Mouse (Mus musculus) limb, embryonic 10.5 days (tissue): ENCODE results near the gene Nupr1. TPM values are rescaled to one million over a fixed set of nuclear protein-coding genes. Genes with fewer than 3 reads are reported as not detected.

Source experiments
- DNase-seq: peaks from one replicate; pipeline ENCODE4 v3.0.0-alpha.2; 2017; ENCODE audit warnings: low spot score
- H3K27ac ChIP-seq: fragments of 300-500 bp; sonication (generic); 2 replicates; pipeline ENCODE4 v1.5.1; 2016; ENCODE audit warnings: mild to moderate bottlenecking
- H3K27me3 ChIP-seq: fragments of 300-500 bp; sonication (generic); 2 replicates; pipeline ENCODE4 v1.6.1; 2016; ENCODE audit warnings: low read depth, mild to moderate bottlenecking; ENCODE audit not compliant: poor library complexity, severe bottlenecking
- H3K36me3 ChIP-seq: fragments of 300-500 bp; sonication (generic); 2 replicates; pipeline ENCODE4 v1.6.1; 2016; ENCODE audit warnings: mild to moderate bottlenecking, moderate library complexity
- H3K4me1 ChIP-seq: fragments of 300-500 bp; sonication (generic); 2 replicates; pipeline ENCODE4 v1.6.1; 2016
- H3K4me3 ChIP-seq: fragments of 300-500 bp; sonication (generic); 2 replicates; pipeline ENCODE4 v1.5.1; 2016; ENCODE audit warnings: mild to moderate bottlenecking, moderate library complexity
- H3K9me3 ChIP-seq: fragments of 300-500 bp; sonication (generic); replicated peaks from 2 replicates; pipeline ENCODE4 v1.6.1; 2016; ENCODE audit warnings: mild to moderate bottlenecking
- WGBS: fragments of 180-500 bp; shearing (Covaris S2); methylation state at CpG from one replicate; pipeline ENCODE4 v1.1.7; 2016; 5-methylcytosine and 5-hydroxymethylcytosine counted together
- polyA plus RNA-seq: library from polyadenylated mRNA; unstranded; fragments of >200 nt; fragmentation: Nextera tagmentation; extraction: Ambion mirVana; gene quantifications from 2 replicates; pipeline ENCODE4 v1.2.1, GENCODE M21; 2016

Nupr1 gene
- polyA plus RNA-seq, 1 experiment from 2014 or later = 0.45 TPM

DNA sequence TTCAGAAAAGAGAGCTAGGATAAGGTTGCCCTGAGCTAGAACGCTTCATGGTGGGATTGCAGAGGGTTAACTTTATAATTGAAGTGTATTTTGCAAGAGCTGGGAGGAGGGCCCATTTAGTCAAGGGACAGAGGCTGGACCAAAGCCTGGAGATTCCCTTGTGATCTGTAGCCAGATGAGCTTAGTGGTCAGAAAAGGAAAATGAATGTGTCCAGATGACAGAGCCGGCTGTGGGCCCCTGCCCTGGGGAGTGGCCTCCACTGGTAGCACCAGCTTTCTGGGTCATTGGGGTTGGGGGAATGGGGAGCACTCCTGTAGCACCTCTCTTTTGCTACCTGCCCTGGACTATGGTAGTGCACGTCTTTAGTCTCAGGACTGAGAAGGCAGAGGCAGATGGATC, 23.6 kb downstream of the Nupr1 start:
- no peak overlapping the region for H3K4me3 ChIP-seq
- no peak for DNase-seq
- no peaks in the 10 kb centered on the region for H3K36me3 ChIP-seq
- H3K27me3 ChIP-seq = no peaks in the 10 kb centered on the region
- H3K4me1 ChIP-seq = no peaks in the 10 kb centered on the region
- 83% methylated on average over 3 of the region's 3 CpGs for WGBS
- no peaks in the 10 kb centered on the region for H3K9me3 ChIP-seq
- H3K27ac ChIP-seq = no peak overlapping the region

DNA sequence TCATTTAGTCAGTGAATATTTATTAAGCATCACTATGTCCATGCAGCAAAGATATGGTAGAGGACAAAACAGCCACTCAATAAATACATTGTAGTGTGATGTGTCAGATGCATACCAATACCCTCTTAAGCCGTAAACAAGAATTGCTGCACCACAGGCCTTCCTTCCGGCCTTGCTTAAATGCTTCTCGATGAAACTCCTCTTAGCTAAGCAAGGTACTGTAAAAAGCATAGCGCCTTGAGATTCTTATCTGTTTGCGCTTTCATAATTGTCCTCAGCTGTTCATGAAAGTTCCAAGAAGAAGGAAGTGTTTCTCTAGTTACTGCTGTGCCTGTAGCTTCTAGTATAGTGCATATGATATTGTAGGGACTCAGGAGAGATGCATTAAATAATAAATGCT, 24.1 kb downstream of the Nupr1 start:
- 80% methylated on average over 5 of the region's 5 CpGs for WGBS
- H3K9me3 ChIP-seq = no peaks in the 10 kb centered on the region
- no peak for DNase-seq

DNA sequence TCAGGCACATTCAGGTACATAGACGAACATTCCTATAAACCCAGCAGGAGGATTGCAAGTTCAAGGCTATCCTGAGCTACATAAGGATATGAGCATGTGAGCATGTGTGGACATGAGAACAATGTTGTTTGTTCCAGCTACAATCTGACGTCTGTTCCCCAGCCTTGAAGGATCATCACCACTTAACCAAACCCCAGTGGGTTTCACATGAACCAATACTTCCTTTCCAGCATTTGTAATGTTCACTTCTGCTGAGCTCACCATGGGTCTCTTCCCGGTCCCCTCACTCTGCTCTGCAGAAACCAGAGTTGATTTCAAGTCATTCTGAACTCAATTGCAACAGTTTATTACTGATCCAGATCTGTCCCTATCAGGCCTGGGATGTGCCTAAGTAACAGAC, 28.0 kb downstream of the Nupr1 start:
- Histone ChIP-seq H3K4me3 (no peak overlapping the region), H3K27ac (no peak overlapping the region), H3K4me1 (peaks cover 8% of the 10 kb centered on the region), H3K9me3 (no peaks in the 10 kb centered on the region), H3K27me3 (no peaks in the 10 kb centered on the region), H3K36me3 (no peaks in the 10 kb centered on the region)
- DNase-seq = no peak
- WGBS = 85% methylated on average over 3 of the region's 3 CpGs

More for the DNA sequence above, 24.1 kb downstream of the Nupr1 start:
- H3K4me3 ChIP-seq = no peak overlapping the region
- no peak overlapping the region for H3K27ac ChIP-seq
- no peaks in the 10 kb centered on the region for H3K27me3 ChIP-seq
- no peaks in the 10 kb centered on the region for H3K36me3 ChIP-seq
- no peaks in the 10 kb centered on the region for H3K4me1 ChIP-seq

DNA sequence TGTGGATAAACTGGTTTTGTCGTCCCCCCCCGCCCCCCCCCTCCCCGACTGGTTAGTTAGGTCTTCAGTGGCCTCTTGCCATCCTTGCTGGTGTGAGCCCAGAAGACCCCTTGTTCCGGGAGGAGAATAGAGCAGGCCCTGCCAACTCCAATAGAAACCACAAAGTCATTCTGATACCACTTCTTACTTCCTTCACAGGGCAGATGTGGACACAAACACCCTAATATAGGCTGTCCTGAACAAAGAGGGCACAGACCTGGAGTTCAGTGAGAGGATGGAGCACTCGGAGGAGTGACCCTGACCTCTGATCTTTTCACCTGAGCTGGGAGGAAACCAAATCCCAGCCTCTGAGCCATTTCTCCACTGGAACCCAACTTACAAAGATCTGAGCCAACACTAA, 28.8 kb downstream of the Nupr1 start:
- Histone ChIP-seq H3K9me3 (no peaks in the 10 kb centered on the region), H3K27ac (no peak overlapping the region), H3K27me3 (no peaks in the 10 kb centered on the region), H3K36me3 (no peaks in the 10 kb centered on the region), H3K4me1 (peaks cover 8% of the 10 kb centered on the region), H3K4me3 (no peak overlapping the region)
- 49% methylated on average over 5 of the region's 5 CpGs for WGBS
- no peak for DNase-seq

DNA sequence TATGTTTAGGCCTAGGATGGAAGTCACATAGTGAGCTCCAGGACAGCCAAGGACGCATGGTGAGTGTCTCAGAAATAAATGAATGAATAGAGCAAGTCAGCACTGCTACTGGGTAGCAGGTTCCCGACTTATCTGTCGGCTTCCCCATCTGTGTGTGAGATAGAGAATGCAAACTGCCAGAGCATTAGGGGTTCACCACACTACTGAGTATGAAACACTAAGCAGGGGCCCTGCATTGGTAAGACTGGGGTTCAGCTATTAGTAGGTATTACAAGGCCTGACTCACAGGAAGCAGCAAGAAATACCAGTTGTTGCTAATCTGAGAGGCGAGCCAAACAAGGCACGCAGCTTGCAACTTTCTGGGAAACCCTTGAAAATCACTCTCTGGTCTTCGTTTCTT, 31.7 kb downstream of the Nupr1 start:
- Histone ChIP-seq H3K27me3 (no peaks in the 10 kb centered on the region; the same call in 1 of the 2 replicates), H3K27ac (no peak overlapping the region), H3K36me3 (no peaks in the 10 kb centered on the region), H3K4me3 (no peak overlapping the region), H3K9me3 (no peaks in the 10 kb centered on the region), H3K4me1 (peaks cover 8% of the 10 kb centered on the region)
- WGBS = 89% methylated on average over 6 of the region's 6 CpGs
- no peak for DNase-seq

DNA sequence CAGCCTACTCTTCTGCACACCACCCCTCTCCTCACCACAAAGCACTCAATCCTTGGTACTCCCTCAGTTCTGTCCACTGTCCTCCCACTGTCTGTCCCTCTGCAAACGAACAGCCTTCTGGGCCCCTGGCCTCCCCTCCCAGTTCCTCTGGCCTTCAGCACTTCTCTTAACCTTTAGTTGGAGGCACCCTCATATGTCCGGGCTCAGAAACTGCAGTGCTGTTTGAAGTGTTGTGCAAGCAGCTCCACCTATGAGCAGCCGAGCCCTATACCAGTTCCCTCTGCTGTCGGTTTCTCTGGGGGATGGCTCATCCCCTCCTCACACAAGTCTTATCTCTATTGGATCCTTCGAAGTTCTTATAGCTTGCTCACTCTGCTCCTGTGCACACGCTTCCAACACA, 34.2 kb downstream of the Nupr1 start:
- H3K4me3 ChIP-seq = no peak overlapping the region
- WGBS = 71% methylated on average over 6 of the region's 6 CpGs

DNA sequence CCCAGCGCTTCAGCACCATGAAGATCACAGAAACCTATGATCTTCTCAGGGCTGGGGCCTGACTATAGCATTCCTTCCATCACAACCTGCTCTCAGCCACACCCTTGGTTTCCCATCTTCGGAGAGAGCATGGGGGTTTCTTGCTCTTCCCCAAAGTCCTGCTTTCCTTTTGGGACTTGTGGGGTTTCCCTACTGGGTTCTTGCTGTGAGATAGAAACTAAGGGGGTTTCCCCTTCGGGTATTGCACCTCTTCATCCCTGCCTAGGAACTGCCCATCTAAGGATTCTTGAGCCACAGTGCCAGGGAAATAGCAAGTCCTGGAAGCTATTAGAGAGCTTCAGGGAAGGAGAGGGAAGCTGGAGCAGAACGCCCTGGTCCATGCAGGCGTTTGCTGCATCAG, 34.8 kb downstream of the Nupr1 start:
- Histone ChIP-seq H3K9me3 (no peaks in the 10 kb centered on the region), H3K4me1 (peaks cover 3% of the 10 kb centered on the region), H3K27me3 (peaks cover 4% of the 10 kb centered on the region; the same call in 1 of the 2 replicates), H3K27ac (no peak overlapping the region), H3K36me3 (no peaks in the 10 kb centered on the region), H3K4me3 (no peak overlapping the region)
- 81% methylated on average over 5 of the region's 5 CpGs for WGBS
- no peak for DNase-seq

More for the DNA sequence above, 34.2 kb downstream of the Nupr1 start:
- H3K4me1 ChIP-seq = peaks cover 8% of the 10 kb centered on the region
- DNase-seq = no peak
- no peak overlapping the region for H3K27ac ChIP-seq
- H3K9me3 ChIP-seq = no peaks in the 10 kb centered on the region
- no peaks in the 10 kb centered on the region for H3K36me3 ChIP-seq
- H3K27me3 ChIP-seq = peaks cover 4% of the 10 kb centered on the region; the same call in 1 of the 2 replicates

DNA sequence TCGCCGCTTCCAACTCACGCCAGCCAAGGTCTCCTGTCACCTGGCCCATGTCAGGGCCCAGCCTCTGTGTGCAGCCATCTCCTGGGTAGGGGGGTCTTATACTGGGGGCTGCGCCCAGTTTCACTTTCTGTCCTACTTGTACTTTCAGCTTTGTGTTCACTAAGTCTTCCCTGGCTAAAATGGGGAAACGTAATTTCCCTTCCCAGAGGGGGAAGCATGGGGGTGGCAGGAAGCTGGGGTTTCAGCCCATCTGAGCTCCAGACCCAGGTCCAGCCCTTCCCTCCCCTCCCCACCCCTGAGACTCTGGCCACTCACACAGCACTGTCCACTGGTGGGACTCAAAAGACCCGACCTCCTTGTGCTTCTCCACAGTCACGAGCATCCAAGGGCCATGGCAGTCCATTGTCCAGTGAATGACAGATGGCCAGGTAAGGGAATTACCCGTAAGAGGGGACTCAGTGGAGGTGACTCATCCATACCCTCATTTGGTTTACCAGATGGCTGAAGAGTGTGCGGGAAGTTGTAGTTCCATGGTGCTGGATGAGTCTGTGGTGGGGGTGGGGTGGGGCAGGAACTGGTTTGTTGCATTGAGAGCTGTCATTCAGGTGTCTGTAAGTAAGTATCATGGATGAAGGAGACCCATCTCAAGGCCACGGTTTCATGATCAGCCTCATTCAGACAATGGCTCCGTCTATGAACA, 35.6 kb downstream of the Nupr1 start, which contains the start of gene Il27:
Gene Il27 (minus strand): TSS at position 80 of the 700 bp plus-strand sequence.
- DNase-seq = no peak
- Histone ChIP-seq H3K27me3 (peaks cover 4% of the 10 kb centered on the region; the same call in 1 of the 2 replicates), H3K9me3 (no peaks in the 10 kb centered on the region), H3K27ac (no peak within 1 kb of the TSS), H3K4me3 (no peak within 1 kb of the TSS), H3K4me1 (no peaks in the 10 kb centered on the region), H3K36me3 (no peaks in the 10 kb centered on the region)
- 83% methylated on average over 11 of the region's 11 CpGs for WGBS

DNA sequence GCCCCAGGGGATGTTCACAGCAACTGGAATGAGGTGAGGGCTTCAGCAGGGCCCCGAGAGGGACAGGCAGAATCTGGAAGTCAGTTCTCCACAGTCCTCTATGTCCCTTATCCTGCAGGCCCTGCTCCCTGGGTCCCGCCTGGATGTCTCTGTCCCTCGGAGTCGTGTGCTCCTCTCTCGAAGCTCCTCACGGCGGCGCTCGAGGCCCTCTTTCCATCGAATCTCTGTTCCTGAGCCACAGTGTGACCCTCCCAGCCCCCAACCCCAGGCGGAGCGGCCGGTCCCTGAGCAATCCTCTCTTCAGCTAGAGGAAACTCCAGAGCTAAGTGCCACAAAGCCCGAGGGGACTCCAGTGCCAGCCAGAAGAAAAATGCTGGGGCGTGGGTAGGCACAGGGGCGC, 42.9 kb downstream of the Nupr1 start:
- peak; percentile 80 for DNase-seq
- H3K9me3 ChIP-seq = no peaks in the 10 kb centered on the region
- WGBS = 4% methylated on average over 16 of the region's 16 CpGs
- peaks cover 18% of the 10 kb centered on the region for H3K4me1 ChIP-seq
- H3K27me3 ChIP-seq = peaks cover 45% of the 10 kb centered on the region
- peak overlapping the region; percentile 21 for H3K4me3 ChIP-seq
- H3K27ac ChIP-seq = peak overlapping the region; percentile 66
- H3K36me3 ChIP-seq = no peaks in the 10 kb centered on the region

DNA sequence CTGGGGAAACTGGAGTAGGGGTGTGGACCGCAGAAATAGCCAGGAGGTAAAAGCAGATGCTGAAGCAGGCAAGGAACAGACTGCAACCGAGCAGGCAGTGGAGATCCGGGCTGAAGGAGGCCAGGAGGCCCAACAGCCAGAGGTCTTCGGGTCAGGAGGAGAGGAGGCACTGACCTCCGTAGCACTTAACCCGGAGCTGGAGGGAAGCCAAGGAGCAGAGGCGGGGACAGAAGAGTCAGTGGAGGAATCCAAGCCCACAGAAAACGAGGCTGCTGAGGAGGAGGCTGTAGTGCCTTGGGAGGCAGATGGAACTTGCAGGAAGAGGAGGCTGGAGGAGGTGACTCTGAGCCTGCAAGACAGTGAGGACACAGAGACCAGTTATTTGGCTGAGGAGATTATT, 43.8 kb downstream of the Nupr1 start:
- Histone ChIP-seq H3K27me3 (peaks cover 41% of the 10 kb centered on the region), H3K4me1 (peaks cover 24% of the 10 kb centered on the region), H3K27ac (peak overlapping the region; percentile 66; the same call in 1 of the 2 replicates), H3K9me3 (no peaks in the 10 kb centered on the region), H3K36me3 (no peaks in the 10 kb centered on the region), H3K4me3 (no peak overlapping the region)
- no peak for DNase-seq
- WGBS = 68% methylated on average over 8 of the region's 8 CpGs

DNA sequence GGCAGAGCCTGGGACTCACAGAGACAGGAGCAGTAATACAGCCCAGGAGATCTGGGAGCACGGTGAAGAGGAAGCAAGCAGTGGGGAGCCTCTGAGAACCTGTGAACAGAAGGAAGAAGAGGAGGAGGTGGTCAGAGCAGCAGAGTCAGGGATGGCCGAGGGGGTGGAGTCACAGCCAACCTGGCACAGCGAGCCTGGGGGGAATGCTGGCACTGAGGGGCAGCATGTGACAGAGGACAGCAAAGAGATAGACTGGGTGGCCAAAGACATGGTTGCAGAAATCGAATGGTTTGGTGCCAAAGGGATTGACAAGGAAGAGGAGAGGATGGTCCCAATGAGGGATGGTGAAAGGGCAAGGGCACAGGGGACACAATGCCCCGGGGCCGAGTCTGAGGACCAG, 44.9 kb downstream of the Nupr1 start, which contains the start of gene Cln3:
Gene Cln3 (minus strand): TSS at position 101 of the 400 bp plus-strand sequence.
- 72% methylated on average over 6 of the region's 6 CpGs for WGBS
- DNase-seq = no peak
- peaks cover 24% of the 10 kb centered on the region for H3K4me1 ChIP-seq
- H3K36me3 ChIP-seq = 0 out of 2 replicates have a peak, but pooled peaks cover 2% of the 10 kb centered on the region
- no peak within 1 kb of the TSS for H3K27ac ChIP-seq
- H3K27me3 ChIP-seq = peaks cover 41% of the 10 kb centered on the region
- H3K4me3 ChIP-seq = no peak within 1 kb of the TSS
- no peaks in the 10 kb centered on the region for H3K9me3 ChIP-seq

DNA sequence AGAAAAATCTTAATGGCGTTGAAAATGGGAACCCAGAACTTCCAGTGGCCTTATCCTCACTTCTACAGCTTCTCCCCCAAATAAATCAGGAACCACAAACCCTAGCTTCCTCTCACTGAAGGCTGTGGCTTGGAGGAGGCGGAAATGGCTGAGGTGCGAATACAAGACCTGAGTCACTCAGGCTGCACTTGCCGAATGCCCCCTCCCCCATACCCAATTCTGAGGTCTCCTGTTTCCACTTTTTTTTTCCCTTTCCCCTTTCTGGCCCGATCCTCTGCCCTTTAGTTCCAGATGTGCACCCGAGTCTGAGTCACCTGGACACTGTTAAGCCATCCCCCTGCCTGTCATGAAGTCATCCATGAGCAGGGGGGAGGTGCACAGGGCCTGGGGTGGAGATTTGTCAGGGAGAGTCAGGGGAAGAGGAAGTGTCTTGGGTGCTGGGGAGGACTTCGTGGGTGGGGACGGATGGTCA, 46.1 kb downstream of the Nupr1 start, which contains the start of gene Apobr:
Gene Apobr (plus strand): TSS at position 437 of the 472 bp plus-strand sequence.
- Histone ChIP-seq H3K4me1 (peaks cover 24% of the 10 kb centered on the region), H3K4me3 (peak within 1 kb of the TSS; percentile 67), H3K36me3 (peaks cover 8% of the 10 kb centered on the region; the same call in 1 of the 2 replicates), H3K27me3 (peaks cover 41% of the 10 kb centered on the region), H3K9me3 (no peaks in the 10 kb centered on the region), H3K27ac (peak within 1 kb of the TSS; percentile 92)
- WGBS = 78% methylated on average over 8 of the region's 8 CpGs
- DNase-seq = no peak

DNA sequence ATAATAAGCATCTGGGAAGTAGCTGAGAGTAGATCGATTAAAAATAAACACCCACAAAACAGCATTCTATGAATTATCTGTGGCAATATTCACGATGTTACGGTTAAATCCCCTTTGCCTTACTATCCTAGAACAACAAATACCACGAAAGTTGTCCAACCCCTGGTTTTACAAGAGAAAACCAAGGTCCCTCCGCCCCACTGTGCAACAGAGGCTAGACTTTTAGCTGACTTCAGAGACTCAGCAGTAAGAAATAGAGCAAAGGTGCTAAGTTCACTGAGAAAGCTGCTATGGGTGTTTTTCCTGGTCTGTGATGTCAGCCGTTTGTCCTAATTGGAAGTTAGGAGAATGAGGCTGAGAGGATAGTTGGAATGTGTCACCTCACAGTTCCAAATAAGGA, 46.9 kb downstream of the Nupr1 start:
- H3K27ac ChIP-seq = peak overlapping the region; percentile 92

More for the DNA sequence above, 46.9 kb downstream of the Nupr1 start:
- peaks cover 35% of the 10 kb centered on the region for H3K27me3 ChIP-seq
- peak overlapping the region; percentile 67 for H3K4me3 ChIP-seq
- H3K36me3 ChIP-seq = peaks cover 12% of the 10 kb centered on the region; the same call in 1 of the 2 replicates
- H3K4me1 ChIP-seq = peaks cover 24% of the 10 kb centered on the region
- no peaks in the 10 kb centered on the region for H3K9me3 ChIP-seq
- no peak for DNase-seq
- WGBS = 50% methylated on average over 6 of the region's 6 CpGs
